Mouse (Mus musculus): ENCODE results near the gene Ubxn11.

GRCm38 (mm10) chr4:134089029-134089428 is 13.3 kb upstream of the Ubxn11 start:
- no peak for TF ChIP-seq POLR2A (IDR thresholded peaks at IDR 0.05; ENCODE audit: borderline replicate concordance, control insufficient read depth, low read depth, low read length)
- no peak for TF ChIP-seq CTCF (IDR thresholded peaks at IDR 0.05; ENCODE audit: control insufficient read depth, insufficient read depth, low read length)
